Mouse (Mus musculus) liver, embryonic 14.5 days (tissue): ENCODE data around the gene Galnt10. TPM values are rescaled to one million over a fixed set of nuclear protein-coding genes. Genes with fewer than 3 reads are reported as not detected.

Source experiments
- ATAC-seq: fragments of 200-750 bp; cut with Nextera tagmentation; 2 replicates; pipeline ENCODE4 v1.8.0; 2017; ENCODE audit warnings: moderate number of reproducible peaks, mild to moderate bottlenecking, moderate library complexity; ENCODE audit not compliant: insufficient read depth
- DNase-seq, 3 experiments: peaks; one replicate each; pipeline ENCODE4 v3.0.0-alpha.2; 2012 to 2013; ENCODE audit warnings: low read depth in 3 of 3, low spot score in 3 of 3
- H3K27ac ChIP-seq: fragments of 300-500 bp; sonication (generic); 2 replicates; pipeline ENCODE4 v1.5.1; 2014; ENCODE audit warnings: moderate library complexity, mild to moderate bottlenecking, control low read depth, inconsistent platforms
- H3K27me3 ChIP-seq: fragments of 300-500 bp; sonication (generic); 2 replicates; pipeline ENCODE4 v1.6.1; 2014; ENCODE audit warnings: mild to moderate bottlenecking, low read length, moderate library complexity; ENCODE audit not compliant: control insufficient read depth, insufficient read depth
- H3K36me3 ChIP-seq: fragments of 300-500 bp; sonication (generic); replicated peaks from 2 replicates; pipeline ENCODE4 v1.6.1; 2014; ENCODE audit warnings: low read depth; ENCODE audit not compliant: control insufficient read depth, insufficient read depth
- H3K4me1 ChIP-seq, 2 experiments: fragments of 200-500 bp in 1 of 2; fragments of 300-500 bp in 1 of 2; sonication (generic) in 1 of 2; replicated peaks; 2 replicates each; pipeline ENCODE4 v1.6.1; 2012 to 2014; ENCODE audit warnings: antibody characterized with exemption in 1 of 2, inconsistent platforms in 1 of 2, low read length in 1 of 2; ENCODE audit not compliant: control insufficient read depth in 2 of 2, insufficient read depth in 2 of 2
- H3K4me2 ChIP-seq: fragments of 300-500 bp; sonication (generic); 2 replicates; pipeline ENCODE4 v1.6.1; 2014; ENCODE audit warnings: low read depth, mild to moderate bottlenecking, control low read depth, moderate library complexity
- H3K4me3 ChIP-seq, 2 experiments: fragments of 200-500 bp in 1 of 2; fragments of 300-500 bp in 1 of 2; sonication (generic) in 1 of 2; 2 replicates each; pipeline ENCODE4 v1.5.1; 2012 to 2014; ENCODE audit warnings: low read depth in 2 of 2, low read length in 2 of 2, mild to moderate bottlenecking in 2 of 2, control low read depth in 1 of 2, inconsistent platforms in 1 of 2, moderate library complexity in 1 of 2; ENCODE audit not compliant: insufficient read depth in 1 of 2
- H3K9ac ChIP-seq: fragments of 300-500 bp; sonication (generic); replicated peaks from 2 replicates; pipeline ENCODE4 v1.6.1; 2014; ENCODE audit warnings: mild to moderate bottlenecking, control low read depth, moderate library complexity
- H3K9me3 ChIP-seq: fragments of 300-500 bp; sonication (generic); 2 replicates; pipeline ENCODE4 v1.6.1; 2016; ENCODE audit warnings: low read length, mixed read lengths; ENCODE audit not compliant: control insufficient read depth
- CTCF ChIP-seq: IDR thresholded peaks from 2 replicates; pipeline ENCODE4 v1.5.1; 2016; ENCODE audit warnings: antibody characterized with exemption, low read depth, control low read depth
- EP300 ChIP-seq: IDR thresholded peaks from 2 replicates; pipeline ENCODE4 v1.6.1; 2016; ENCODE audit warnings: antibody characterized with exemption, low read depth
- WGBS: fragments of 180-500 bp; shearing (Covaris S2); extraction: QIAGEN DNeasy Blood & Tissue Kit; methylation state at CpG from one replicate; pipeline ENCODE4 v1.1.7; 2014; ENCODE audit not compliant: insufficient replicate concordance; 5-methylcytosine and 5-hydroxymethylcytosine counted together
- polyA plus RNA-seq, 2 experiments: library from polyadenylated mRNA; depleted of rRNA in 1 of 2; stranded (reverse) in 1 of 2; unstranded in 1 of 2; fragments of >200 nt; fragmentation: Nextera tagmentation in 1 of 2; extraction: Ambion mirVana in 1 of 2; gene quantifications; 2 replicates each; pipeline versions ENCODE4 v1.2.1 to v1.2.3; 2012 to 2014

Gene Galnt10
- polyA plus RNA-seq, 2 experiments, result 13.1 to 13.9 TPM

- no peak for ATAC-seq
- TF ChIP-seq CTCF (no peak), EP300 (no peak)
Measured at GRCm38 (mm10) chr11:57753538-57754203, 108.4 kb downstream of the Galnt10 start.

GRCm38 (mm10) chr11:57758621-57759020 lies 113.4 kb downstream of the Galnt10 start:
- Histone ChIP-seq H3K4me2 (no peak overlapping the region), H3K27me3 (no peaks in the 10 kb centered on the region), H3K4me3 (no peak overlapping the region), H3K9me3 (no peaks in the 10 kb centered on the region), H3K36me3 (no peaks in the 10 kb centered on the region), H3K9ac (no peak overlapping the region), H3K27ac (no peak overlapping the region), H3K4me1 (no peaks in the 10 kb centered on the region; a peak in 1 of 4 replicates)
- 79% methylated on average over 9 of the region's 9 CpGs for WGBS
- no peak for TF ChIP-seq EP300
- TF ChIP-seq CTCF, result no peak
- no peak for ATAC-seq
- DNase-seq, result no peak

More at GRCm38 (mm10) chr11:57753538-57754203, 108.4 kb downstream of the Galnt10 start:
- WGBS, result 78% methylated on average over 14 of the region's 14 CpGs
- no peaks in the 10 kb centered on the region for H3K9me3 ChIP-seq
- H3K4me1 ChIP-seq, result no peaks in the 10 kb centered on the region
- no peaks in the 10 kb centered on the region for H3K36me3 ChIP-seq
- no peak overlapping the region for H3K9ac ChIP-seq
- no peak overlapping the region for H3K4me3 ChIP-seq
- no peak overlapping the region for H3K4me2 ChIP-seq
- no peak for DNase-seq
- no peaks in the 10 kb centered on the region for H3K27me3 ChIP-seq
- H3K27ac ChIP-seq, result no peak overlapping the region

GRCm38 (mm10) chr11:57760509-57761058 lies 115.3 kb downstream of the Galnt10 start:
- H3K4me2 ChIP-seq, result no peak overlapping the region
- TF ChIP-seq CTCF (no peak), EP300 (no peak)
- no peaks in the 10 kb centered on the region; a peak in 1 of 4 replicates for H3K4me1 ChIP-seq
- H3K9me3 ChIP-seq, result no peaks in the 10 kb centered on the region
- H3K9ac ChIP-seq, result no peak overlapping the region
- ATAC-seq (no peak), DNase-seq (no peak)
- no peak overlapping the region for H3K27ac ChIP-seq
- WGBS, result 21% methylated on average over 14 of the region's 14 CpGs
- no peak overlapping the region for H3K4me3 ChIP-seq
- no peaks in the 10 kb centered on the region for H3K27me3 ChIP-seq
- H3K36me3 ChIP-seq, result no peaks in the 10 kb centered on the region

- H3K4me2 ChIP-seq, result no peak overlapping the region
- H3K9me3 ChIP-seq, result no peaks in the 10 kb centered on the region
- H3K4me3 ChIP-seq, result no peak overlapping the region
- DNase-seq, result no peak
- no peak for ATAC-seq
- H3K9ac ChIP-seq, result no peak overlapping the region
- H3K4me1 ChIP-seq, result no peaks in the 10 kb centered on the region; a peak in 1 of 4 replicates
- no peak overlapping the region for H3K27ac ChIP-seq
- 88% methylated on average over 4 of the region's 4 CpGs for WGBS
- TF ChIP-seq EP300, result no peak
- no peak for TF ChIP-seq CTCF
- H3K36me3 ChIP-seq, result no peaks in the 10 kb centered on the region; the same call in 1 of the 2 replicates
- H3K27me3 ChIP-seq, result no peaks in the 10 kb centered on the region
Measured at GRCm38 (mm10) chr11:57761347-57761746, 116.1 kb downstream of the Galnt10 start.

GRCm38 (mm10) chr11:57764124-57764523 lies 118.9 kb downstream of the Galnt10 start:
- H3K36me3 ChIP-seq, result peaks cover 8% of the 10 kb centered on the region

More at GRCm38 (mm10) chr11:57764124-57764523, 118.9 kb downstream of the Galnt10 start:
- ATAC-seq, result no peak
- H3K4me1 ChIP-seq, result no peaks in the 10 kb centered on the region; a peak in 1 of 4 replicates
- TF ChIP-seq EP300 (no peak), CTCF (peak; percentile 57)
- H3K27ac ChIP-seq, result no peak overlapping the region
- WGBS, result 77% methylated on average over 3 of the region's 3 CpGs
- no peak overlapping the region for H3K4me3 ChIP-seq
- no peaks in the 10 kb centered on the region for H3K9me3 ChIP-seq
- no peak overlapping the region for H3K4me2 ChIP-seq
- H3K9ac ChIP-seq, result no peak overlapping the region
- no peaks in the 10 kb centered on the region for H3K27me3 ChIP-seq
- DNase-seq, result no peak
